In the genomic region with DNA sequence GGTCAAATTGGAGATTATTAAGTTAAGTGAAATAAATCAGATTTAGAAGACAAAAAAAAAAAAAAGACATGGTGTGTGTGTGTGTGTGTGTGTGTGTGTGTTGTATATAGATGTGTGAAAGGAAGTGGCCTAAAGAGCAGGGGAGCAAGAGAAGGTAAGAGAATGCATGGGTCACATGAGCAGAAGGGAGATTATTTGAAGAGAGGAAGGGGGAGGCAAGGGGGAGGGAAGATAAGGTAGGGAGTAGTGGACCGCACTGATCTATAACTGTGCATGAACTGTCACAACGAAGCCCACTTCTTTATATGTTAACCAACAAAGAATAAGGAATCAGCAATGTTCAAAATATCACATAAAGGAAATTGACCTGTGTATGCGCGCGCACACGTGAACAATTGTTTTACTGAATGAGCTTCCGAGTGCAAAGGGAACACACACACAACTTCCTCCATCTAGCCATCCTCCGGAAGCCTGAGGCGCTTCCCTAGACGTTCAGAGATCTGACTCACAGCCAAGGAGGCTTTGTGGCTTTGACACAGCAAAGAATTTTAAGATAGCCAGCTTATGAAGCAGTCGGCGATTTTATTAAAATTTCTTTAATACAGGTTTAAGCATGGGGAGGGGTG, we compare ENCODE assay signal across 19 mouse cellular contexts. TPM values are rescaled to one million over a fixed set of nuclear protein-coding genes. Genes with fewer than 3 reads are reported as not detected.
DNase-seq lines count a peak whose midpoint lies in the region; ATAC-seq and TF ChIP-seq lines count a peak whose summit lies in the region.
"Had no signal": no experiment of that assay in that cellular context is flagged by ENCODE, and none has a peak within 500 bp of the region (broad histone marks: within the 10 kb centered on the region; RNA-seq: fewer than 3 reads in every experiment).

No protein-coding gene starts in this region.

- 69% methylated on average over 12 of the region's 12 CpGs for WGBS in midbrain, embryonic 15.5 days
- 80% methylated on average over 12 of the region's 12 CpGs for WGBS in midbrain, embryonic 10.5 days
- WGBS in cerebellum, adult 2 months = 72% methylated on average over 12 of the region's 12 CpGs
- 71% methylated on average over 12 of the region's 12 CpGs for WGBS in intestine, embryonic 16.5 days

- peak overlapping the region; percentile 49; the same call in 1 of the 2 replicates for H3K27ac ChIP-seq in midbrain, embryonic 15.5 days
- no peak overlapping the region for H3K27ac ChIP-seq in midbrain, embryonic 10.5 days (replicated peaks)
- H3K27ac ChIP-seq in cerebellum, adult 2 months (ENCODE audit: insufficient read depth, low read length) = no peak overlapping the region
- H3K27ac ChIP-seq in intestine, embryonic 16.5 days (ENCODE audit: low read length) = no peak overlapping the region
- H3K27ac ChIP-seq: hindbrain, embryonic 10.5 days; limb, embryonic 10.5 days had no signal

- no peak for TF ChIP-seq POLR2A in cerebellum, adult 2 months (IDR thresholded peaks at IDR 0.05; ENCODE audit: borderline replicate concordance, insufficient read depth, low read length)

- H3K4me2 ChIP-seq in midbrain, embryonic 15.5 days = no peak overlapping the region
- H3K4me2 ChIP-seq in intestine, embryonic 16.5 days (ENCODE audit: low read depth, low read length) = no peak overlapping the region
- H3K4me2 ChIP-seq: heart, embryonic 12.5 days had no signal

- TF ChIP-seq CTCF in cerebellum, adult 2 months (IDR thresholded peaks at IDR 0.05; ENCODE audit: borderline replicate concordance, insufficient read depth, low read depth, low read length) = no peak

- ATAC-seq in midbrain, embryonic 15.5 days (replicated peaks) = no peak
- no peak for ATAC-seq in intestine, embryonic 16.5 days

- no peak overlapping the region for H3K9ac ChIP-seq in midbrain, embryonic 15.5 days
- no peak overlapping the region for H3K9ac ChIP-seq in intestine, embryonic 16.5 days (ENCODE audit: low read depth, low read length)
- H3K9ac ChIP-seq: heart, embryonic 12.5 days had no signal

- H3K27me3 ChIP-seq in midbrain, embryonic 15.5 days (replicated peaks) = no peaks in the 10 kb centered on the region
- no peaks in the 10 kb centered on the region for H3K27me3 ChIP-seq in midbrain, embryonic 10.5 days (ENCODE audit: low read depth, poor library complexity, severe bottlenecking)
- no peaks in the 10 kb centered on the region for H3K27me3 ChIP-seq in cerebellum, adult 2 months (ENCODE audit: control insufficient read depth, insufficient read depth, low read length)
- no peaks in the 10 kb centered on the region for H3K27me3 ChIP-seq in intestine, embryonic 16.5 days (replicated peaks; ENCODE audit: control insufficient read depth, insufficient read depth, low read length)
- H3K27me3 ChIP-seq: heart, embryonic 12.5 days had no signal

- H3K9me3 ChIP-seq in midbrain, embryonic 15.5 days = no peaks in the 10 kb centered on the region
- H3K9me3 ChIP-seq in midbrain, embryonic 10.5 days (replicated peaks) = no peaks in the 10 kb centered on the region
- no peaks in the 10 kb centered on the region for H3K9me3 ChIP-seq in intestine, embryonic 16.5 days (ENCODE audit: control insufficient read depth, low read length)
- H3K9me3 ChIP-seq: heart, embryonic 12.5 days; hindbrain, embryonic 10.5 days; limb, embryonic 10.5 days had no signal

- no peak for DNase-seq in midbrain, embryonic 10.5 days (ENCODE audit: low spot score)
- DNase-seq in T-cell, adult 2 months (ENCODE audit: low spot score) = peak; percentile 58
- peak; percentile 58 for DNase-seq in induced T-regulatory cell, adult 2 months (ENCODE audit: low read depth)
- DNase-seq in thymus, postnatal 0 days (ENCODE audit: low spot score) = peak; percentile 71
- no peak for DNase-seq in cerebellum, adult 2 months
- DNase-seq in kidney, adult 18-20 months = no peak
- DNase-seq: adrenal gland, postnatal 36 days; cerebellum, adult 11-12 months; embryo, embryonic 11 days; gastrocnemius, postnatal 14 days; kidney, adult 11 months; kidney, postnatal 36 days; layer of hippocampus, postnatal 36 days had no signal

- no peak overlapping the region for H3K4me3 ChIP-seq in midbrain, embryonic 15.5 days
- H3K4me3 ChIP-seq in midbrain, embryonic 10.5 days = no peak overlapping the region
- H3K4me3 ChIP-seq in cerebellum, adult 2 months (replicated peaks; ENCODE audit: insufficient read depth, low read depth, low read length) = no peak overlapping the region
- H3K4me3 ChIP-seq in intestine, embryonic 16.5 days (ENCODE audit: low read length) = no peak overlapping the region
- H3K4me3 ChIP-seq: erythroblast, embryonic 14.5 days; heart, embryonic 12.5 days; hindbrain, embryonic 10.5 days; limb, embryonic 10.5 days had no signal

- H3K4me1 ChIP-seq in midbrain, embryonic 15.5 days = peaks cover 7% of the 10 kb centered on the region
- peaks cover 18% of the 10 kb centered on the region for H3K4me1 ChIP-seq in midbrain, embryonic 10.5 days
- no peaks in the 10 kb centered on the region for H3K4me1 ChIP-seq in cerebellum, adult 2 months (ENCODE audit: control insufficient read depth, insufficient read depth, low read length)
- no peaks in the 10 kb centered on the region for H3K4me1 ChIP-seq in intestine, embryonic 16.5 days (ENCODE audit: control insufficient read depth, insufficient read depth, low read length)
- H3K4me1 ChIP-seq: limb, embryonic 10.5 days had no signal

- H3K36me3 ChIP-seq in midbrain, embryonic 15.5 days (replicated peaks) = no peaks in the 10 kb centered on the region
- no peaks in the 10 kb centered on the region for H3K36me3 ChIP-seq in midbrain, embryonic 10.5 days
- no peaks in the 10 kb centered on the region for H3K36me3 ChIP-seq in intestine, embryonic 16.5 days (ENCODE audit: control insufficient read depth, insufficient read depth, low read length)
- H3K36me3 ChIP-seq: heart, embryonic 12.5 days; hindbrain, embryonic 10.5 days; limb, embryonic 10.5 days had no signal

RNA-seq across cellular contexts. Expression of a gene that starts 57.6 kb away (rescaled TPM):
- polyA plus RNA-seq in midbrain, embryonic 15.5 days (2015; fragmentation: Nextera tagmentation; extraction: Ambion mirVana) = 4.2 and 5.5 TPM in 2 replicates
- 1.9 and 2.1 TPM in 2 replicates for polyA plus RNA-seq in midbrain, embryonic 10.5 days (2016; fragmentation: Nextera tagmentation; extraction: Ambion mirVana)
- 1.6 and 3.5 TPM in 2 replicates for polyA plus RNA-seq in thymus, postnatal 0 days (2015; fragmentation: Nextera tagmentation; extraction: Ambion mirVana)
- polyA plus RNA-seq in cerebellum, adult 2 months (2012; rRNA removed) = 5.0 and 5.2 TPM in 2 replicates
- polyA plus RNA-seq in intestine, embryonic 16.5 days (2015; fragmentation: Nextera tagmentation; extraction: Ambion mirVana) = 1.0 and 1.5 TPM in 2 replicates
- polyA plus RNA-seq: erythroblast, embryonic 14.5 days had no signal

Comparison
In these comparisons a context has a peak if more than half of its experiments do, and no peak if none do; other contexts are left out.
1. DNase-seq: peak in T-cell, adult 2 months (single experiment), induced T-regulatory cell, adult 2 months (single experiment) and thymus, postnatal 0 days (single experiment); none in midbrain, embryonic 10.5 days (single experiment), cerebellum, adult 2 months (0 of 2) and kidney, adult 18-20 months (single experiment).